Mouse (Mus musculus): ENCODE measurements around the gene Scn3b. TPM values are rescaled to one million over a fixed set of nuclear protein-coding genes. Genes with fewer than 3 reads are reported as not detected.

Scn3b gene
- total and polyA plus RNA-seq, 2 experiments from 2014 or later = 157 to 235 TPM

GRCm38 (mm10) chr9:40339578-40339977, 70.6 kb downstream of the Scn3b start:
- ATAC-seq (ENCODE audit: low FRiP score) (no peak), DNase-seq (ENCODE audit: low spot score) (peak; percentile 54)
- Histone ChIP-seq H3K27me3 (ENCODE audit: insufficient read depth, low read length) (no peaks in the 10 kb centered on the region), H3K9me3 (ENCODE audit: low read length) (no peaks in the 10 kb centered on the region), H3K4me1 (ENCODE audit: insufficient read depth, low read length) (peaks cover 11% of the 10 kb centered on the region; the same call in 1 of the 2 replicates), H3K4me3 (ENCODE audit: low read depth, low read length) (no peak overlapping the region), H3K4me2 (ENCODE audit: low read depth, low read length, poor library complexity, severe bottlenecking) (no peak overlapping the region), H3K9ac (replicated peaks; ENCODE audit: low read length, poor library complexity, severe bottlenecking) (no peak overlapping the region), H3K36me3 (ENCODE audit: insufficient read depth, low read length) (no peaks in the 10 kb centered on the region), H3K27ac (ENCODE audit: low read depth, low read length) (0 out of 2 replicates have a peak overlapping the region, but pooled peaks have one; percentile 19)
- TF ChIP-seq CTCF (IDR thresholded peaks at IDR 0.05) = no peak
- 60% methylated on average over 9 of the region's 9 CpGs for WGBS

Other genes starting within 250 kb of the Scn3b start
- gene Olfr981, start 247.8 kb upstream of the Scn3b start, total RNA-seq (2014; rRNA removed) = not detected in 2 replicates
- not detected in 2 replicates for gene Olfr981, start 247.8 kb upstream of the Scn3b start, polyA plus RNA-seq (2015; fragmentation: Nextera tagmentation; extraction: Ambion mirVana)
- gene Olfr982, start 195.4 kb upstream of the Scn3b start, total RNA-seq (2014; rRNA removed) = not detected in 2 replicates
- not detected in 2 replicates for gene Olfr982, start 195.4 kb upstream of the Scn3b start, polyA plus RNA-seq (2015; fragmentation: Nextera tagmentation; extraction: Ambion mirVana)
- not detected in 2 replicates for gene Olfr983, start 175.6 kb upstream of the Scn3b start, total RNA-seq (2014; rRNA removed)
- not detected in 2 replicates for gene Olfr983, start 175.6 kb upstream of the Scn3b start, polyA plus RNA-seq (2015; fragmentation: Nextera tagmentation; extraction: Ambion mirVana)
- not detected in 2 replicates for gene Olfr984, start 155.0 kb upstream of the Scn3b start, total RNA-seq (2014; rRNA removed)
- not detected in 2 replicates for gene Olfr984, start 155.0 kb upstream of the Scn3b start, polyA plus RNA-seq (2015; fragmentation: Nextera tagmentation; extraction: Ambion mirVana)
- gene Olfr985, start 139.0 kb upstream of the Scn3b start, total RNA-seq (2014; rRNA removed) = not detected in 2 replicates
- gene Olfr985, start 139.0 kb upstream of the Scn3b start, polyA plus RNA-seq (2015; fragmentation: Nextera tagmentation; extraction: Ambion mirVana) = not detected in 2 replicates
- gene Tmem225, start 121.1 kb upstream of the Scn3b start, total RNA-seq (2014; rRNA removed) = not detected in 2 replicates
- gene Tmem225, start 121.1 kb upstream of the Scn3b start, polyA plus RNA-seq (2015; fragmentation: Nextera tagmentation; extraction: Ambion mirVana) = not detected in 2 replicates
- gene Olfr986, start 88.3 kb upstream of the Scn3b start, total RNA-seq (2014; rRNA removed) = not detected in 2 replicates
- not detected in 2 replicates for gene Olfr986, start 88.3 kb upstream of the Scn3b start, polyA plus RNA-seq (2015; fragmentation: Nextera tagmentation; extraction: Ambion mirVana)
- gene Zfp202, start 76.9 kb upstream of the Scn3b start, total RNA-seq (2014; rRNA removed) = 8.8 and 11.5 TPM in 2 replicates
- 5.6 and 6.3 TPM in 2 replicates for gene Zfp202, start 76.9 kb upstream of the Scn3b start, polyA plus RNA-seq (2015; fragmentation: Nextera tagmentation; extraction: Ambion mirVana)